Mouse (Mus musculus) small intestine, adult 2 months (tissue): ENCODE data around the gene Mylpf. TPM values are rescaled to one million over a fixed set of nuclear protein-coding genes. Genes with fewer than 3 reads are reported as not detected.

Experiments
- H3K27ac ChIP-seq: fragments of 200-500 bp; 2 replicates; pipeline ENCODE4 v1.5.1; 2012; ENCODE audit warnings: low read depth, low read length, control low read depth, inconsistent platforms; ENCODE audit not compliant: insufficient read depth
- H3K27me3 ChIP-seq: fragments of 200-500 bp; 2 replicates; pipeline ENCODE4 v1.6.1; 2012; ENCODE audit warnings: mild to moderate bottlenecking, moderate library complexity, low read length, inconsistent platforms; ENCODE audit not compliant: control insufficient read depth, insufficient read depth
- H3K36me3 ChIP-seq: fragments of 200-500 bp; 2 replicates; pipeline ENCODE4 v1.6.1; 2012; ENCODE audit warnings: mild to moderate bottlenecking, low read length, control low read depth, inconsistent platforms; ENCODE audit not compliant: control insufficient read depth, insufficient read depth
- H3K4me1 ChIP-seq: fragments of 200-500 bp; 2 replicates; pipeline ENCODE4 v1.6.1; 2012; ENCODE audit warnings: low read length, inconsistent platforms, mixed read lengths; ENCODE audit not compliant: control insufficient read depth, insufficient read depth, insufficient read length
- H3K4me3 ChIP-seq: fragments of 200-500 bp; 2 replicates; pipeline ENCODE4 v1.5.1; 2012; ENCODE audit warnings: low read depth, mild to moderate bottlenecking, control low read depth, inconsistent platforms, low read length, moderate library complexity
- CTCF ChIP-seq: fragments of 200-500 bp; IDR thresholded peaks from 2 replicates; pipeline ENCODE4 v1.5.1; 2012; ENCODE audit warnings: low read depth, mild to moderate bottlenecking, control low read depth, inconsistent platforms, low read length, moderate library complexity, mixed read lengths; ENCODE audit not compliant: insufficient replicate concordance, insufficient read length; ENCODE audit errors: extremely low read depth
- POLR2A ChIP-seq: fragments of 200-500 bp; IDR thresholded peaks from 2 replicates; pipeline ENCODE4 v1.6.1; 2012; ENCODE audit warnings: low read depth, mild to moderate bottlenecking, control low read depth, inconsistent platforms, low read length, moderate library complexity
- WGBS: fragments of 180-500 bp; shearing (Covaris S2); methylation state at CpG from one replicate; pipeline ENCODE4 v1.1.7; 2018; 5-methylcytosine and 5-hydroxymethylcytosine counted together
- polyA plus RNA-seq: library from polyadenylated mRNA; depleted of rRNA; stranded (reverse); fragments of >200 nt; gene quantifications from 2 replicates; pipeline ENCODE4 v1.2.3, GENCODE M21; 2012

Gene Mylpf
- polyA plus RNA-seq, 1 experiment: 1.3 TPM

- no peaks in the 10 kb centered on the region; the same call in 1 of the 2 replicates for H3K4me1 ChIP-seq
- H3K27me3 ChIP-seq: no peaks in the 10 kb centered on the region
- peak overlapping the region; percentile 61 for H3K27ac ChIP-seq
- TF ChIP-seq POLR2A (no peak; the same call in 1 of the 2 replicates), CTCF (no peak)
- no peaks in the 10 kb centered on the region; the same call in 1 of the 2 replicates for H3K36me3 ChIP-seq
- peak overlapping the region; percentile 81 for H3K4me3 ChIP-seq
- under 1% methylated on average over 136 of the region's 136 CpGs for WGBS
Measured at GRCm38 (mm10) chr7:127253821-127254769, 45.4 kb downstream of the Mylpf start.

GRCm38 (mm10) chr7:127255008-127255407 is 46.3 kb downstream of the Mylpf start:
- H3K4me1 ChIP-seq: peaks cover 5% of the 10 kb centered on the region; the same call in 1 of the 2 replicates
- no peak overlapping the region for H3K27ac ChIP-seq
- no peak overlapping the region for H3K4me3 ChIP-seq
- 17% methylated on average over 4 of the region's 4 CpGs for WGBS
- no peaks in the 10 kb centered on the region; the same call in 1 of the 2 replicates for H3K36me3 ChIP-seq
- no peak for TF ChIP-seq CTCF
- no peak for TF ChIP-seq POLR2A
- no peaks in the 10 kb centered on the region for H3K27me3 ChIP-seq

GRCm38 (mm10) chr7:127255965-127256364 is 47.3 kb downstream of the Mylpf start:
- Histone ChIP-seq H3K27me3 (no peaks in the 10 kb centered on the region), H3K4me1 (peaks cover 7% of the 10 kb centered on the region; the same call in 1 of the 2 replicates), H3K27ac (no peak overlapping the region), H3K36me3 (no peaks in the 10 kb centered on the region), H3K4me3 (no peak overlapping the region)
- TF ChIP-seq POLR2A (no peak), CTCF (no peak)
- 91% methylated on average over 2 of the region's 2 CpGs for WGBS

- H3K4me1 ChIP-seq: peaks cover 9% of the 10 kb centered on the region; the same call in 1 of the 2 replicates
- TF ChIP-seq POLR2A (no peak), CTCF (no peak)
- no peaks in the 10 kb centered on the region for H3K36me3 ChIP-seq
- H3K27me3 ChIP-seq: no peaks in the 10 kb centered on the region
- H3K27ac ChIP-seq: no peak overlapping the region
- 85% methylated on average over 5 of the region's 5 CpGs for WGBS
- H3K4me3 ChIP-seq: no peak overlapping the region
Measured at GRCm38 (mm10) chr7:127256518-127256917, 47.8 kb downstream of the Mylpf start.

GRCm38 (mm10) chr7:127259186-127259905 is 50.7 kb downstream of the Mylpf start:
- no peak overlapping the region for H3K27ac ChIP-seq
- peaks cover 9% of the 10 kb centered on the region; the same call in 1 of the 2 replicates for H3K4me1 ChIP-seq
- 0 out of 2 replicates have a peak overlapping the region, but pooled peaks have one; percentile 97 for H3K4me3 ChIP-seq
- no peaks in the 10 kb centered on the region for H3K36me3 ChIP-seq
- WGBS: 52% methylated on average over 8 of the region's 8 CpGs
- TF ChIP-seq CTCF (no peak), POLR2A (no peak)
- no peaks in the 10 kb centered on the region for H3K27me3 ChIP-seq

GRCm38 (mm10) chr7:127260309-127261111 is 51.8 kb downstream of the Mylpf start, which contains the start of gene Dctpp1:
Gene Dctpp1, minus strand, starts transcription at chr7:127260709.
- H3K4me3 ChIP-seq: peak within 1 kb of the TSS; percentile 97
- under 1% methylated on average over 50 of the region's 50 CpGs for WGBS
- H3K36me3 ChIP-seq: no peaks in the 10 kb centered on the region
- H3K4me1 ChIP-seq: peaks cover 9% of the 10 kb centered on the region; the same call in 1 of the 2 replicates
- peak within 1 kb of the TSS; percentile 12; the same call in 1 of the 2 replicates for H3K27ac ChIP-seq
- no peaks in the 10 kb centered on the region for H3K27me3 ChIP-seq
- TF ChIP-seq POLR2A: peak; percentile 71; the same call in 1 of the 2 replicates
- peak; percentile 91 for TF ChIP-seq CTCF
